Mouse (Mus musculus): Measurements from ENCODE around the gene Polr2f. TPM values are rescaled to one million over a fixed set of nuclear protein-coding genes. Genes with fewer than 3 reads are reported as not detected.
A peak's percentile ranks its signal among the peaks of the same experiment; 100 is the strongest.

Polr2f gene
- polyA plus RNA-seq, 1 experiment from 2014 or later: 321 TPM

- H3K27ac ChIP-seq: no peak overlapping the region
- WGBS: 62% methylated on average over 4 of the region's 4 CpGs
- no peak for ATAC-seq (replicated peaks; ENCODE audit: low FRiP score, low read depth)
Observed at GRCm38 (mm10) chr15:79111774-79112173, 29.0 kb upstream of the Polr2f start.

DNA sequence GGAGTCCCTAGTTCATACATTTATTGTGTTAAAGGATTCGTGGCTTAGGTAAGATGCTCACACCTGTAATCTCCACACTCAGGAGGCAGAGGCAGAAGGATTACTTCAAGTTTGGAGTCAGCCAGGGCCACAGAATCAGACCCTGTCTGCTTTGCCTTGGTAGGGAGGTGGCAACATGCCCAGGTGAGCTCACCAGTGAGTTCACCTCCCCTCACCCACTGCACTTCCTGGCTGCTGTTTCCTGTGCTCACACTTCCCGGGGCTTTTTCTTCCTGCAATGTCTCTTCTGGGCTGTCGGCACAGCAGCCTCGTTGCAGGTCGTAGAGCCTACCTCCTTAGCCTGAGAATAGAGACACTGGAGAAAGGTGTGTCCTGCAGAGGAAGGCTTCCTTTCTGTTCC is 25.5 kb upstream of the Polr2f start:
- no peak for TF ChIP-seq CTCF (IDR thresholded peaks at IDR 0.05; ENCODE audit: low read depth)
- H3K36me3 ChIP-seq (ENCODE audit: insufficient read depth, low read length): peaks cover 26% of the 10 kb centered on the region
- no peak overlapping the region for H3K27ac ChIP-seq

More at GRCm38 (mm10) chr15:79111774-79112173, 29.0 kb upstream of the Polr2f start:
- no peak overlapping the region for H3K4me3 ChIP-seq (replicated peaks; ENCODE audit: low read depth, low read length)
- peak; percentile 28 for DNase-seq (ENCODE audit: low spot score)
- no peaks in the 10 kb centered on the region for H3K27me3 ChIP-seq (ENCODE audit: insufficient read depth, low read length)
- peaks cover 12% of the 10 kb centered on the region; the same call in 1 of the 2 replicates for H3K36me3 ChIP-seq (ENCODE audit: insufficient read depth, low read length)
- TF ChIP-seq CTCF (IDR thresholded peaks at IDR 0.05; ENCODE audit: low read depth): no peak
- H3K9ac ChIP-seq (ENCODE audit: low read depth, low read length): no peak overlapping the region
- H3K4me2 ChIP-seq (ENCODE audit: low read length): peak overlapping the region; percentile 86
- peaks cover 18% of the 10 kb centered on the region for H3K4me1 ChIP-seq (replicated peaks; ENCODE audit: insufficient read depth, low read length)
- no peaks in the 10 kb centered on the region for H3K9me3 ChIP-seq (replicated peaks; ENCODE audit: low read length)

DNA sequence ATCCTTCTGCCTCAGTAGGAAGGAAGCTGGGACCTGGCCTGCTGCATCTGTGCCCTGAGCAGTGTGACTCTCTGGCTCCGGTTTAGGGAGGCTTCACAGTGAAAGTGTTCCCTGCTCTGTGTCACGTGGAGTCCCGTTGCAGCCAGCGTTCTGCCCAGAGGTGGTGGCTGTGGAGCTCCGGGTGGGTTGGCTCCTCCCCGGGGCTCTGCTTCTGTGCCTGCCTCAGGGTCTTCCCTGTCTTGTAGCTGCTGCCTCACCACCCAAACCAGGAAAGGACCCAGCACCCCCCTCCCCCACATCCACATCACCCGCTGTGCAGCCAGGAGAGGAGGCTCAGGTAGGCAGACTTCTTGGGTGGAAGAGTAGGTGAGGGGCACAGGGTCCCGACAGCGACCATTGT is 21.3 kb upstream of the Polr2f start:
- Histone ChIP-seq H3K4me1 (replicated peaks; ENCODE audit: insufficient read depth, low read length) (no peaks in the 10 kb centered on the region), H3K4me2 (ENCODE audit: low read length) (no peak overlapping the region), H3K4me3 (replicated peaks; ENCODE audit: low read depth, low read length) (no peak overlapping the region), H3K27me3 (ENCODE audit: insufficient read depth, low read length) (no peaks in the 10 kb centered on the region), H3K27ac (no peak overlapping the region), H3K9ac (ENCODE audit: low read depth, low read length) (no peak overlapping the region), H3K9me3 (replicated peaks; ENCODE audit: low read length) (no peaks in the 10 kb centered on the region), H3K36me3 (ENCODE audit: insufficient read depth, low read length) (peaks cover 44% of the 10 kb centered on the region)
- TF ChIP-seq CTCF (IDR thresholded peaks at IDR 0.05; ENCODE audit: low read depth): no peak
- DNase-seq (ENCODE audit: low spot score): no peak
- 81% methylated on average over 9 of the region's 9 CpGs for WGBS
- ATAC-seq (replicated peaks; ENCODE audit: low FRiP score, low read depth): no peak

More for the DNA sequence above, 25.5 kb upstream of the Polr2f start:
- peak overlapping the region; percentile 8; the same call in 1 of the 2 replicates for H3K9ac ChIP-seq (ENCODE audit: low read depth, low read length)
- no peak overlapping the region for H3K4me2 ChIP-seq (ENCODE audit: low read length)
- no peak overlapping the region for H3K4me3 ChIP-seq (replicated peaks; ENCODE audit: low read depth, low read length)
- no peak for DNase-seq (ENCODE audit: low spot score)
- no peak for ATAC-seq (replicated peaks; ENCODE audit: low FRiP score, low read depth)
- whole genome bisulfite sequencing: 42% methylated on average over 5 of the region's 5 CpGs
- H3K27me3 ChIP-seq (ENCODE audit: insufficient read depth, low read length): no peaks in the 10 kb centered on the region
- peaks cover 9% of the 10 kb centered on the region; the same call in 1 of the 2 replicates for H3K4me1 ChIP-seq (replicated peaks; ENCODE audit: insufficient read depth, low read length)
- H3K9me3 ChIP-seq (replicated peaks; ENCODE audit: low read length): no peaks in the 10 kb centered on the region

DNA sequence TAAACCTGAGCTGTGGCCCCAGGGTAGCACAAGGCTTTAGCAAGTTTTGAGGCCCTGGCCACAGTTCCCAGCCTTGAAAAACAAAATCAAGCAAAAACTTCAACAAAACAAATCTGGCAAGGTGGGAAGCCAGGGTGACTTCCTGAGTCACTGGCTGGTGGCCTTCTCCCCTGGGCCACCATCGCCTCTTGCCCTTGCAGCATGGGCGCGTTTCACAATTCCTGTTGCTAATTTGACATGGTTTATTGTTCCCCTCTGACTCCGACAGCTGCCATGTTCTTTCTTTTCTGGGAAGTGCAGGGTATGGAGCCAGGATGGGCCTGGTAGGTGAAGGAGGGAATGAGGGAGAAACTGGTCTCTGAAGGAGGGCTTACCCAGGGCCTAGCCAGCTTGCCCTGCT is 18.7 kb upstream of the Polr2f start:
- no peak for TF ChIP-seq CTCF (IDR thresholded peaks at IDR 0.05; ENCODE audit: low read depth)
- H3K27me3 ChIP-seq (ENCODE audit: insufficient read depth, low read length): no peaks in the 10 kb centered on the region

GRCm38 (mm10) chr15:79122546-79122945 is 18.3 kb upstream of the Polr2f start:
- H3K27ac ChIP-seq: no peak overlapping the region
- H3K4me2 ChIP-seq (ENCODE audit: low read length): no peak overlapping the region
- H3K4me1 ChIP-seq (replicated peaks; ENCODE audit: insufficient read depth, low read length): no peaks in the 10 kb centered on the region
- H3K27me3 ChIP-seq (ENCODE audit: insufficient read depth, low read length): no peaks in the 10 kb centered on the region
- 84% methylated on average over 13 of the region's 13 CpGs for WGBS
- H3K9ac ChIP-seq (ENCODE audit: low read depth, low read length): no peak overlapping the region
- no peaks in the 10 kb centered on the region for H3K9me3 ChIP-seq (replicated peaks; ENCODE audit: low read length)
- H3K4me3 ChIP-seq (replicated peaks; ENCODE audit: low read depth, low read length): no peak overlapping the region
- DNase-seq (ENCODE audit: low spot score) (no peak), ATAC-seq (replicated peaks; ENCODE audit: low FRiP score, low read depth) (no peak)
- 0 out of 2 replicates have a peak, but pooled peaks have one; percentile 4 for TF ChIP-seq CTCF (IDR thresholded peaks at IDR 0.05; ENCODE audit: low read depth)
- H3K36me3 ChIP-seq (ENCODE audit: insufficient read depth, low read length): peaks cover 53% of the 10 kb centered on the region

More for the DNA sequence above, 18.7 kb upstream of the Polr2f start:
- H3K4me2 ChIP-seq (ENCODE audit: low read length): no peak overlapping the region
- WGBS: 75% methylated on average over 4 of the region's 4 CpGs
- DNase-seq (ENCODE audit: low spot score) (no peak), ATAC-seq (replicated peaks; ENCODE audit: low FRiP score, low read depth) (no peak)
- H3K9ac ChIP-seq (ENCODE audit: low read depth, low read length): no peak overlapping the region
- H3K27ac ChIP-seq: no peak overlapping the region
- H3K4me3 ChIP-seq (replicated peaks; ENCODE audit: low read depth, low read length): no peak overlapping the region
- H3K9me3 ChIP-seq (replicated peaks; ENCODE audit: low read length): no peaks in the 10 kb centered on the region
- H3K36me3 ChIP-seq (ENCODE audit: insufficient read depth, low read length): peaks cover 51% of the 10 kb centered on the region
- H3K4me1 ChIP-seq (replicated peaks; ENCODE audit: insufficient read depth, low read length): no peaks in the 10 kb centered on the region

DNA sequence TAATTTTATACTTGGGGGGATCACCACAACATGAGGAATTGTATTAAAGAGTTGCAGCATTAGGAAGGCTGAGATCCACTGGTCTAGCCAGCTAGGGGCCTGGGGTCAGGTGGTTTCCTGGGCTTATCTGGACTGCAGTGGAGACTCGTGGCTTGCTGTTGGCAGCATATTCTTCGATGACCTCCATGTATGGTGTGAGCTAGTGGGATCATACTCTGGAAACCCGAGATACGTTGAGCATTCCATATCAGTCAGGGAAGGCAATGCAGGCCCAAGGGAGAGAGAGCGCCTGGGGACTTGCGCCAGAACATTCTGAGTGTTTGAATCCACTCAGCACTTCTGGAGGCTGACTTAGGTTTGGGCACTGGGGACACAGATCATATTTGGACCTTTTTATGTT is 17.1 kb upstream of the Polr2f start:
- ATAC-seq (replicated peaks; ENCODE audit: low FRiP score, low read depth) (no peak), DNase-seq (ENCODE audit: low spot score) (no peak)
- Histone ChIP-seq H3K27me3 (ENCODE audit: insufficient read depth, low read length) (no peaks in the 10 kb centered on the region), H3K9me3 (replicated peaks; ENCODE audit: low read length) (no peaks in the 10 kb centered on the region), H3K4me3 (replicated peaks; ENCODE audit: low read depth, low read length) (no peak overlapping the region), H3K4me1 (replicated peaks; ENCODE audit: insufficient read depth, low read length) (no peaks in the 10 kb centered on the region), H3K9ac (ENCODE audit: low read depth, low read length) (no peak overlapping the region), H3K27ac (no peak overlapping the region), H3K36me3 (ENCODE audit: insufficient read depth, low read length) (peaks cover 58% of the 10 kb centered on the region), H3K4me2 (ENCODE audit: low read length) (no peak overlapping the region)
- WGBS: 82% methylated on average over 6 of the region's 6 CpGs
- no peak for TF ChIP-seq CTCF (IDR thresholded peaks at IDR 0.05; ENCODE audit: low read depth)

- H3K4me2 ChIP-seq (ENCODE audit: low read length): no peak overlapping the region
- peaks cover 58% of the 10 kb centered on the region for H3K36me3 ChIP-seq (ENCODE audit: insufficient read depth, low read length)
- no peak overlapping the region for H3K4me3 ChIP-seq (replicated peaks; ENCODE audit: low read depth, low read length)
- H3K4me1 ChIP-seq (replicated peaks; ENCODE audit: insufficient read depth, low read length): no peaks in the 10 kb centered on the region
- no peak for DNase-seq (ENCODE audit: low spot score)
- no peaks in the 10 kb centered on the region for H3K27me3 ChIP-seq (ENCODE audit: insufficient read depth, low read length)
- no peak overlapping the region for H3K9ac ChIP-seq (ENCODE audit: low read depth, low read length)
- WGBS: 82% methylated on average over 10 of the region's 10 CpGs
- TF ChIP-seq CTCF (IDR thresholded peaks at IDR 0.05; ENCODE audit: low read depth): no peak
- no peak for ATAC-seq (replicated peaks; ENCODE audit: low FRiP score, low read depth)
- no peak overlapping the region for H3K27ac ChIP-seq
- no peaks in the 10 kb centered on the region for H3K9me3 ChIP-seq (replicated peaks; ENCODE audit: low read length)
Observed at GRCm38 (mm10) chr15:79124331-79124875, 16.4 kb upstream of the Polr2f start.
